Mouse (Mus musculus) megakaryocyte, embryonic 14.5 days (primary cell): ENCODE results near the gene Gm21988.

Experiments
- FLI1 ChIP-seq: IDR thresholded peaks from 2 replicates; pipeline ENCODE4 v1.6.1; 2012; ENCODE audit warnings: low read length, inconsistent platforms, mixed read lengths
- GATA1 ChIP-seq: IDR thresholded peaks from 3 replicates; pipeline ENCODE4 v1.6.1; 2012; ENCODE audit warnings: mixed read lengths, low read length, inconsistent platforms, borderline replicate concordance

- no peak for TF ChIP-seq GATA1
- TF ChIP-seq FLI1 = no peak
Observed at GRCm38 (mm10) chr11:70265819-70266218, 26.2 kb upstream of the Gm21988 start.
